11 mouse cellular contexts compared by ENCODE assay signal in genomic region chr7:130958551-130958950, GRCm38 (mm10).
"Had no signal": no experiment of that assay in that cellular context is flagged by ENCODE, and none has a peak within 500 bp of the region (broad histone marks: within the 10 kb centered on the region; RNA-seq: fewer than 3 reads in every experiment).

No protein-coding gene starts in this region.

- H3K4me2 ChIP-seq: limb, embryonic 13.5 days; midbrain, embryonic 13.5 days; neural tube, embryonic 15.5 days had no signal

- DNase-seq: lung, adult 18-20 months; right cerebral cortex, postnatal 4 days; spleen, adult 18-20 months; thymus, adult 18-20 months; thymus, postnatal 14 days had no signal

- ATAC-seq: intestine, embryonic 16.5 days; midbrain, embryonic 13.5 days had no signal

- H3K4me1 ChIP-seq: midbrain, embryonic 13.5 days; neural tube, embryonic 15.5 days had no signal

- H3K9me3 ChIP-seq: midbrain, embryonic 13.5 days; neural tube, embryonic 15.5 days had no signal

- H3K27me3 ChIP-seq: limb, embryonic 13.5 days; midbrain, embryonic 13.5 days; neural tube, embryonic 15.5 days had no signal

- H3K4me3 ChIP-seq: limb, embryonic 13.5 days; midbrain, embryonic 13.5 days; myocyte; neural tube, embryonic 15.5 days had no signal

- H3K36me3 ChIP-seq: limb, embryonic 13.5 days; midbrain, embryonic 13.5 days; neural tube, embryonic 15.5 days had no signal

- H3K9ac ChIP-seq: limb, embryonic 13.5 days; liver, embryonic 14.5 days; midbrain, embryonic 13.5 days; neural tube, embryonic 15.5 days had no signal

- H3K27ac ChIP-seq: limb, embryonic 13.5 days; liver, embryonic 14.5 days; midbrain, embryonic 13.5 days; neural tube, embryonic 15.5 days had no signal
